In the genomic region with DNA sequence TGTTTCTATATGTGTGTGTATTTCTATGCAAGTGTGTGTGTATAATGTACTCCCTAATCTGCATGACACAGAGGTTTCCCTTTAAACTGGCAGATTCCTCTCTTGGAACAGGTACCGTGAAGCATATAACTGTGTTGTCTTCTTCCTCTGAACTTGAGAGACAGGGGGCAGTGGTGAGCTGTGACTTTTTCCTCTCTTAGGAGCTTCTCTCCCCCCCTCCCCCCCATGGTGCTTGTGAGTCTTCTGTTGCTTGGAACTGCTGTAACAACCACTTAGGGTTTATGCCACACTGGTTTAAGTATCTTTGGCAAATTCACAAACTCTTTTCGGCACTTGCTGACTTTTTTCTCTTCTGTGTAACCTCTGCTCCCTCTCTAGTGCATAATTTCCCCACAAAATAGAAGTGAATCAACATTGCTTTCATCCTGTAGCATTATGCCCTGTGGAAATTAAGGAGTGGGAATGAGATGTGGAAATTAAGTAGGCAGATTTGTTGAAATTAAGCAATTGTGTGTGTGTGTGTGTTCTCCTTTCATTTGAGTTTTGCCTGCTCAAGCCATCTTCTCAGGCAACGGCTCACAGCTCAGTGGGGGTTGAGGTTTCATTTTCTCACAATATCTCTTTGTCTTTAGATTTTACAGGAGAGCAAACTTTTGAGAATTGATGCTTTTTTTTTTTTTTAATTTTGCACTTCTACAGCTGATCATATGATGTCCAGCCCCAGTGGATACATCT, we compare ENCODE assay signal across 8 mouse cellular contexts. TPM values are rescaled to one million over a fixed set of nuclear protein-coding genes. Genes with fewer than 3 reads are reported as not detected.
DNase-seq lines count a peak whose midpoint lies in the region; ATAC-seq lines count a peak whose summit lies in the region.

No protein-coding gene starts in this region.

- DNase-seq in heart, adult 8-10 months (ENCODE audit: low spot score) = peak; percentile 34
- peak; percentile 72 for DNase-seq in A20 (ENCODE audit: low read depth, low spot score)
- peak; percentile 7 for DNase-seq in adrenal gland, adult 8-10 months
- peak; percentile 13 for DNase-seq in embryo, embryonic 11.5 days (ENCODE audit: low read depth, low spot score)
- DNase-seq in left cerebral cortex, postnatal 10 days (ENCODE audit: extremely low spot score in 1 of 2, low spot score in 2 of 2) = peak; percentile 7 to 68
- peak; percentile 61 for DNase-seq in retina, embryonic 14.5 days (ENCODE audit: low spot score)

- no peak for ATAC-seq in heart, embryonic 11.5 days (replicated peaks; ENCODE audit: insufficient number of reproducible peaks, low FRiP score, low TSS enrichment)
- ATAC-seq in neural tube, embryonic 15.5 days (ENCODE audit: low FRiP score) = no peak

- H3K4me3 ChIP-seq in heart, embryonic 11.5 days (ENCODE audit: low read depth, low read length) = no peak overlapping the region
- no peak overlapping the region for H3K4me3 ChIP-seq in neural tube, embryonic 15.5 days (replicated peaks)

- H3K4me1 ChIP-seq in heart, embryonic 11.5 days (ENCODE audit: control insufficient read depth, insufficient read depth, low read length) = no peaks in the 10 kb centered on the region
- no peaks in the 10 kb centered on the region for H3K4me1 ChIP-seq in neural tube, embryonic 15.5 days

- H3K9me3 ChIP-seq in heart, embryonic 11.5 days (replicated peaks; ENCODE audit: control insufficient read depth, low read length) = no peaks in the 10 kb centered on the region
- no peaks in the 10 kb centered on the region for H3K9me3 ChIP-seq in neural tube, embryonic 15.5 days (replicated peaks)

- no peaks in the 10 kb centered on the region for H3K27me3 ChIP-seq in heart, embryonic 11.5 days (ENCODE audit: control insufficient read depth, insufficient read depth, low read length)
- no peaks in the 10 kb centered on the region for H3K27me3 ChIP-seq in neural tube, embryonic 15.5 days (replicated peaks)

- intact Hi-C loops in left cerebral cortex, postnatal 10 days (cut with DNase I) = no loop called here

- no peak overlapping the region for H3K27ac ChIP-seq in heart, embryonic 11.5 days (ENCODE audit: low read depth, low read length)
- H3K27ac ChIP-seq in neural tube, embryonic 15.5 days (replicated peaks) = no peak overlapping the region

- WGBS in heart, embryonic 11.5 days (ENCODE audit: insufficient replicate concordance) = 71% methylated on average over 3 of the region's 3 CpGs
- 59% methylated on average over 3 of the region's 3 CpGs for WGBS in neural tube, embryonic 15.5 days

- no peaks in the 10 kb centered on the region for H3K36me3 ChIP-seq in heart, embryonic 11.5 days (ENCODE audit: control insufficient read depth, insufficient read depth, low read length)
- H3K36me3 ChIP-seq in neural tube, embryonic 15.5 days = no peaks in the 10 kb centered on the region

- no peak overlapping the region for H3K4me2 ChIP-seq in heart, embryonic 11.5 days
- no peak overlapping the region for H3K4me2 ChIP-seq in neural tube, embryonic 15.5 days

- H3K9ac ChIP-seq in heart, embryonic 11.5 days (ENCODE audit: low read depth, low read length) = no peak overlapping the region
- H3K9ac ChIP-seq in neural tube, embryonic 15.5 days (replicated peaks) = no peak overlapping the region

RNA-seq across cellular contexts. Expression of gene Ptpn22, which starts 6.9 kb away (rescaled TPM):
- total RNA-seq in heart, adult 8-10 months (2022) = under 1 TPM; 0.24 to 0.92 (median 0.50) TPM
- polyA plus RNA-seq in heart, embryonic 11.5 days (2014; fragmentation: Nextera tagmentation; extraction: Ambion mirVana) = 0.90 and 1.8 TPM in 2 replicates
- 1 to 10 TPM; 1.6 to 2.7 (median 2.3) TPM for total RNA-seq in adrenal gland, adult 8-10 months (2022)
- total RNA-seq in left cerebral cortex, postnatal 10 days (2021) = 1 to 10 TPM in 1 of 2 experiments, under 1 TPM in 1; 0.61 to 1.4 TPM
- 0.33 and 5.6 TPM in 2 replicates for polyA plus RNA-seq in neural tube, embryonic 15.5 days (2015; fragmentation: Nextera tagmentation; extraction: Ambion mirVana)

RNA-seq across cellular contexts. Expression of gene Bcl2l15, which starts 20.3 kb away (rescaled TPM):
- not detected for total RNA-seq in heart, adult 8-10 months (2022)
- 0.36 and 0.66 TPM in 2 replicates for polyA plus RNA-seq in heart, embryonic 11.5 days (2014; fragmentation: Nextera tagmentation; extraction: Ambion mirVana)
- under 1 TPM in 3 of 4 experiments, not detected in 1; 0.24 to 0.49 (median 0.38) TPM for total RNA-seq in adrenal gland, adult 8-10 months (2022)
- not detected for total RNA-seq in left cerebral cortex, postnatal 10 days (2021)
- 0.26 and 0.33 TPM in 2 replicates for polyA plus RNA-seq in neural tube, embryonic 15.5 days (2015; fragmentation: Nextera tagmentation; extraction: Ambion mirVana)

RNA-seq across cellular contexts. Expression of gene Gm43064, which starts 43.4 kb away (rescaled TPM):
- not detected for total RNA-seq in heart, adult 8-10 months (2022)
- polyA plus RNA-seq in heart, embryonic 11.5 days (2014; fragmentation: Nextera tagmentation; extraction: Ambion mirVana) = 0.18 and 0.19 TPM in 2 replicates
- total RNA-seq in adrenal gland, adult 8-10 months (2022) = not detected
- not detected for total RNA-seq in left cerebral cortex, postnatal 10 days (2021)
- polyA plus RNA-seq in neural tube, embryonic 15.5 days (2015; fragmentation: Nextera tagmentation; extraction: Ambion mirVana) = 0.10 TPM in 1 of 2 replicates, not detected in the other

RNA-seq across cellular contexts. Expression of gene Ap4b1, which starts 43.4 kb away (rescaled TPM):
- 10 to 100 TPM; 14.0 to 16.6 (median 15.9) TPM for total RNA-seq in heart, adult 8-10 months (2022)
- polyA plus RNA-seq in heart, embryonic 11.5 days (2014; fragmentation: Nextera tagmentation; extraction: Ambion mirVana) = 17.5 and 20.4 TPM in 2 replicates
- 10 to 100 TPM; 18.0 to 21.1 (median 20.2) TPM for total RNA-seq in adrenal gland, adult 8-10 months (2022)
- total RNA-seq in left cerebral cortex, postnatal 10 days (2021) = 10 to 100 TPM; 13.6 to 15.7 TPM
- 21.9 and 24.6 TPM in 2 replicates for polyA plus RNA-seq in neural tube, embryonic 15.5 days (2015; fragmentation: Nextera tagmentation; extraction: Ambion mirVana)

RNA-seq across cellular contexts. Expression of gene Dclre1b, which starts 43.5 kb away (rescaled TPM):
- 1 to 10 TPM; 5.3 to 9.6 (median 7.2) TPM for total RNA-seq in heart, adult 8-10 months (2022)
- 23.4 and 27.5 TPM in 2 replicates for polyA plus RNA-seq in heart, embryonic 11.5 days (2014; fragmentation: Nextera tagmentation; extraction: Ambion mirVana)
- total RNA-seq in adrenal gland, adult 8-10 months (2022) = 10 to 100 TPM; 11.2 to 14.7 (median 14.1) TPM
- total RNA-seq in left cerebral cortex, postnatal 10 days (2021) = 1 to 10 TPM; 7.9 to 8.9 TPM
- polyA plus RNA-seq in neural tube, embryonic 15.5 days (2015; fragmentation: Nextera tagmentation; extraction: Ambion mirVana) = 18.5 and 20.6 TPM in 2 replicates

Comparison
In these comparisons a context has a peak if more than half of its experiments do, and no peak if none do; other contexts are left out.
1. DNase-seq: peak in every context shown above with its lines; median percentile 72 in A20; 61 in retina, embryonic 14.5 days; 38 in left cerebral cortex, postnatal 10 days; 34 in heart, adult 8-10 months; 13 in embryo, embryonic 11.5 days; 7 in adrenal gland, adult 8-10 months.